Mouse (Mus musculus): ENCODE data around the gene Fkbp5. TPM values are rescaled to one million over a fixed set of nuclear protein-coding genes. Genes with fewer than 3 reads are reported as not detected.
"Not testable (repeated sequence)": the region's sequence is repeated elsewhere in the genome, so short reads cannot be mapped to it uniquely, and the experiment has no call there.

Fkbp5 gene
- total RNA-seq, 2 experiments from 2014 or later, result 52.5 to 126 TPM

GRCm38 (mm10) chr17:28375592-28376061, 141.7 kb downstream of the Fkbp5 start:
- DNase-seq, result no peak

GRCm38 (mm10) chr17:28374494-28374893, 142.8 kb downstream of the Fkbp5 start:
- no peak for DNase-seq

GRCm38 (mm10) chr17:28373821-28374220, 143.5 kb downstream of the Fkbp5 start:
- DNase-seq, result peak; percentile 62 to 80

GRCm38 (mm10) chr17:28371941-28372340, 145.4 kb downstream of the Fkbp5 start:
- DNase-seq, result no peak

- DNase-seq, result peak; percentile 68 to 71
Measured at GRCm38 (mm10) chr17:28371286-28371685, 146.0 kb downstream of the Fkbp5 start.

- no peak for DNase-seq
Measured at GRCm38 (mm10) chr17:28369056-28369455, 148.3 kb downstream of the Fkbp5 start.

- peak; percentile 80 to 88 for DNase-seq
Measured at GRCm38 (mm10) chr17:28368449-28368848, 148.9 kb downstream of the Fkbp5 start.

- DNase-seq, result no peak
Measured at GRCm38 (mm10) chr17:28365122-28365521, 152.2 kb downstream of the Fkbp5 start, which contains the start of gene Tulp1. Gene Tulp1 (minus strand): TSS chr17:28365222.

GRCm38 (mm10) chr17:28363507-28363906, 153.8 kb downstream of the Fkbp5 start:
- DNase-seq, result no peak

- DNase-seq, result no peak
Measured at GRCm38 (mm10) chr17:28362653-28363292, 154.6 kb downstream of the Fkbp5 start.

GRCm38 (mm10) chr17:28361921-28362652, 155.2 kb downstream of the Fkbp5 start:
- no peak for DNase-seq

GRCm38 (mm10) chr17:28360531-28361277, 156.6 kb downstream of the Fkbp5 start:
- DNase-seq, result no peak

GRCm38 (mm10) chr17:28358576-28359261, 158.6 kb downstream of the Fkbp5 start:
- not testable (repeated sequence) for DNase-seq

- no peak for DNase-seq
Measured at GRCm38 (mm10) chr17:28355871-28356270, 161.5 kb downstream of the Fkbp5 start.

GRCm38 (mm10) chr17:28352018-28352417, 165.3 kb downstream of the Fkbp5 start:
- DNase-seq, result no peak

GRCm38 (mm10) chr17:28351353-28351890, 165.9 kb downstream of the Fkbp5 start:
- no peak for DNase-seq

GRCm38 (mm10) chr17:28350466-28351352, 166.6 kb downstream of the Fkbp5 start, which contains the start of gene Tead3:
Gene Tead3 (minus strand): TSS chr17:28350817.
- peak; percentile 84 to 88 for DNase-seq

GRCm38 (mm10) chr17:28349901-28350465, 167.3 kb downstream of the Fkbp5 start:
- DNase-seq, result peak; percentile 66 to 73

GRCm38 (mm10) chr17:28349264-28349880, 168.0 kb downstream of the Fkbp5 start:
- DNase-seq, result no peak

Data from adrenal gland, postnatal 36 days (tissue).